Mouse (Mus musculus) kidney, adult 2 months (tissue): ENCODE measurements at regions not wholly inside any gene's neighbourhood (a gene's known extent, or its start where the extent isn't known, plus 50 kb on each side); places are given as distances from the start of the nearest gene placed in this dataset.

ENCODE experiments used
- DNase-seq: peaks from one replicate; pipeline ENCODE4 v3.0.0; 2021
- H3K27ac ChIP-seq: fragments of 200-500 bp; 2 replicates; pipeline ENCODE4 v1.5.1; 2012; ENCODE audit warnings: low read depth, low read length, control low read depth, inconsistent platforms; ENCODE audit not compliant: insufficient read depth
- H3K27me3 ChIP-seq: fragments of 200-500 bp; replicated peaks from 2 replicates; pipeline ENCODE4 v1.6.1; 2012; ENCODE audit warnings: mild to moderate bottlenecking, moderate library complexity, low read length, inconsistent platforms; ENCODE audit not compliant: control insufficient read depth, insufficient read depth
- H3K36me3 ChIP-seq: fragments of 200-500 bp; 2 replicates; pipeline ENCODE4 v1.6.1; 2012; ENCODE audit warnings: mild to moderate bottlenecking, moderate library complexity, low read length, inconsistent platforms; ENCODE audit not compliant: control insufficient read depth, insufficient read depth
- H3K4me1 ChIP-seq: fragments of 200-500 bp; 2 replicates; pipeline ENCODE4 v1.6.1; 2011; ENCODE audit warnings: low read length; ENCODE audit not compliant: control insufficient read depth, insufficient read depth
- H3K4me3 ChIP-seq: fragments of 200-500 bp; 2 replicates; pipeline ENCODE4 v1.5.1; 2011; ENCODE audit warnings: mild to moderate bottlenecking, low read depth, low read length, control low read depth; ENCODE audit not compliant: insufficient read depth
- CTCF ChIP-seq: fragments of 200-500 bp; conservative IDR thresholded peaks from 2 replicates; pipeline ENCODE4 v1.5.1; 2011; ENCODE audit warnings: low read depth, mild to moderate bottlenecking, control low read depth, low read length, moderate library complexity, mixed read lengths; ENCODE audit not compliant: insufficient read depth, insufficient read length
- POLR2A ChIP-seq: fragments of 200-500 bp; IDR thresholded peaks from one replicate; pipeline ENCODE4 v1.6.1; 2011; ENCODE audit warnings: low read depth, low read length, control low read depth
- WGBS: fragments of 180-500 bp; shearing (Covaris S2); methylation state at CpG from one replicate; pipeline ENCODE4 v1.1.7; 2018; 5-methylcytosine and 5-hydroxymethylcytosine counted together

GRCm38 (mm10) chr1:155014944-155015343 is 84.5 kb downstream of the Ier5 start:
- H3K4me3 ChIP-seq, result no peak overlapping the region
- TF ChIP-seq POLR2A (no peak), CTCF (no peak)
- no peak overlapping the region for H3K27ac ChIP-seq
- no peaks in the 10 kb centered on the region for H3K4me1 ChIP-seq
- DNase-seq, result no peak
- WGBS, result 80% methylated on average over 3 of the region's 3 CpGs
- H3K36me3 ChIP-seq, result no peaks in the 10 kb centered on the region
- H3K27me3 ChIP-seq, result no peaks in the 10 kb centered on the region

GRCm38 (mm10) chr1:155013784-155014183 is 85.7 kb downstream of the Ier5 start:
- Histone ChIP-seq H3K4me3 (no peak overlapping the region), H3K27me3 (no peaks in the 10 kb centered on the region), H3K4me1 (no peaks in the 10 kb centered on the region), H3K36me3 (no peaks in the 10 kb centered on the region), H3K27ac (no peak overlapping the region)
- DNase-seq, result no peak
- WGBS, result 57% methylated on average over 4 of the region's 4 CpGs
- TF ChIP-seq POLR2A, result no peak
- TF ChIP-seq CTCF, result no peak

- Histone ChIP-seq H3K27ac (no peak overlapping the region), H3K27me3 (no peaks in the 10 kb centered on the region), H3K4me3 (no peak overlapping the region), H3K36me3 (no peaks in the 10 kb centered on the region), H3K4me1 (no peaks in the 10 kb centered on the region)
- no peak for TF ChIP-seq POLR2A
- no peak for TF ChIP-seq CTCF
- 65% methylated on average over 4 of the region's 4 CpGs for WGBS
- DNase-seq, result no peak
Observed at GRCm38 (mm10) chr1:155013361-155013760, 86.1 kb downstream of the Ier5 start.

- TF ChIP-seq POLR2A (no peak), CTCF (peak; percentile 99)
- H3K36me3 ChIP-seq, result no peaks in the 10 kb centered on the region
- H3K4me1 ChIP-seq, result no peaks in the 10 kb centered on the region
- H3K27ac ChIP-seq, result no peak overlapping the region
- H3K27me3 ChIP-seq, result no peaks in the 10 kb centered on the region
- peak; percentile 88 for DNase-seq
- H3K4me3 ChIP-seq, result no peak overlapping the region
- WGBS, result 18% methylated on average over 16 of the region's 16 CpGs
Observed at GRCm38 (mm10) chr1:155006539-155007486, 92.6 kb downstream of the Ier5 start.

- H3K4me1 ChIP-seq, result no peaks in the 10 kb centered on the region
- no peak overlapping the region for H3K27ac ChIP-seq
- no peak for TF ChIP-seq POLR2A
- TF ChIP-seq CTCF, result no peak
- 76% methylated on average over 10 of the region's 10 CpGs for WGBS
- H3K27me3 ChIP-seq, result no peaks in the 10 kb centered on the region
- H3K4me3 ChIP-seq, result no peak overlapping the region
- no peak for DNase-seq
- H3K36me3 ChIP-seq, result no peaks in the 10 kb centered on the region
Observed at GRCm38 (mm10) chr1:155006099-155006498, 93.3 kb downstream of the Ier5 start.

GRCm38 (mm10) chr1:155000301-155000700 is 99.1 kb downstream of the Ier5 start:
- Histone ChIP-seq H3K27ac (no peak overlapping the region), H3K36me3 (no peaks in the 10 kb centered on the region), H3K4me1 (no peaks in the 10 kb centered on the region), H3K4me3 (no peak overlapping the region), H3K27me3 (no peaks in the 10 kb centered on the region)
- TF ChIP-seq POLR2A (no peak), CTCF (no peak)
- no peak for DNase-seq

- no peak for DNase-seq
- Histone ChIP-seq H3K27ac (no peak overlapping the region), H3K27me3 (no peaks in the 10 kb centered on the region), H3K4me3 (no peak overlapping the region), H3K36me3 (no peaks in the 10 kb centered on the region), H3K4me1 (no peaks in the 10 kb centered on the region)
- WGBS, result 77% methylated on average over 9 of the region's 9 CpGs
- TF ChIP-seq POLR2A (no peak), CTCF (no peak)
Observed at GRCm38 (mm10) chr1:154999501-155000131, 99.8 kb downstream of the Ier5 start.
